In genomic region chr10:68109651-68110050, GRCm38 (mm10) we compare ENCODE assay signal across 21 mouse cellular contexts.
DNase-seq lines count a peak whose midpoint lies in the region; ATAC-seq and TF ChIP-seq lines count a peak whose summit lies in the region.
"Had no signal": no experiment of that assay in that cellular context is flagged by ENCODE, and none has a peak within 500 bp of the region (broad histone marks: within the 10 kb centered on the region; RNA-seq: fewer than 3 reads in every experiment).

No protein-coding gene starts in this region.

- H3K27me3 ChIP-seq in heart, adult 2 months (ENCODE audit: control insufficient read depth, insufficient read depth, low read length) = no peaks in the 10 kb centered on the region
- H3K27me3 ChIP-seq in liver, postnatal 0 days (ENCODE audit: insufficient read depth, low read length) = no peaks in the 10 kb centered on the region
- H3K27me3 ChIP-seq in liver, embryonic 12.5 days (replicated peaks) = no peaks in the 10 kb centered on the region
- H3K27me3 ChIP-seq in embryonic facial prominence, embryonic 13.5 days = no peaks in the 10 kb centered on the region
- H3K27me3 ChIP-seq: CH12.LX; hindbrain, embryonic 12.5 days; intestine, embryonic 15.5 days; Patski had no signal

- no peak overlapping the region for H3K4me3 ChIP-seq in heart, adult 2 months
- H3K4me3 ChIP-seq in liver, postnatal 0 days (ENCODE audit: low read depth, low read length) = no peak overlapping the region
- no peak overlapping the region for H3K4me3 ChIP-seq in liver, embryonic 12.5 days
- no peak overlapping the region for H3K4me3 ChIP-seq in embryonic facial prominence, embryonic 13.5 days
- H3K4me3 ChIP-seq in embryonic fibroblast, embryonic 13.5 days (ENCODE audit: insufficient read depth, low read length) = no peak overlapping the region
- H3K4me3 ChIP-seq: erythroblast, embryonic 14.5 days; forebrain, embryonic 10.5 days; hindbrain, embryonic 12.5 days; intestine, embryonic 15.5 days had no signal

- no peak for ATAC-seq in liver, postnatal 0 days
- no peak for ATAC-seq in liver, embryonic 12.5 days
- ATAC-seq in embryonic facial prominence, embryonic 13.5 days (ENCODE audit: insufficient number of reproducible peaks, insufficient read depth, low FRiP score, low TSS enrichment, low read depth) = no peak
- ATAC-seq: activated CD4-positive, CD25-positive, alpha-beta regulatory T cell, adult 4 months; forebrain, embryonic 14.5 days; intestine, embryonic 15.5 days; Patski had no signal

- H3K79me2 ChIP-seq in heart, adult 2 months (replicated peaks; ENCODE audit: control insufficient read depth, insufficient read depth, low read length) = no peaks in the 10 kb centered on the region

- H3K27ac ChIP-seq in heart, adult 2 months = peak overlapping the region; percentile 65
- H3K27ac ChIP-seq in liver, postnatal 0 days (ENCODE audit: low read depth) = 0 out of 2 replicates have a peak overlapping the region, but pooled peaks have one; percentile 16
- H3K27ac ChIP-seq in liver, embryonic 12.5 days = no peak overlapping the region
- peak overlapping the region; percentile 24; the same call in 1 of the 2 replicates for H3K27ac ChIP-seq in embryonic facial prominence, embryonic 13.5 days
- H3K27ac ChIP-seq in embryonic fibroblast, embryonic 13.5 days (ENCODE audit: insufficient read depth, low read length) = peak overlapping the region; percentile 37; the same call in 1 of the 2 replicates
- H3K27ac ChIP-seq: intestine, embryonic 15.5 days had no signal

- H3K4me1 ChIP-seq in heart, adult 2 months (ENCODE audit: control insufficient read depth, insufficient read depth, low read length) = peaks cover 26% of the 10 kb centered on the region
- peaks cover 11% of the 10 kb centered on the region for H3K4me1 ChIP-seq in liver, postnatal 0 days (ENCODE audit: insufficient read depth)
- H3K4me1 ChIP-seq in liver, embryonic 12.5 days = peaks cover 11% of the 10 kb centered on the region
- H3K4me1 ChIP-seq in embryonic facial prominence, embryonic 13.5 days = peaks cover 67% of the 10 kb centered on the region
- H3K4me1 ChIP-seq in embryonic fibroblast, embryonic 13.5 days (ENCODE audit: control insufficient read depth, insufficient read depth, low read length) = peaks cover 13% of the 10 kb centered on the region

- no peak overlapping the region for H3K9ac ChIP-seq in heart, adult 2 months (ENCODE audit: low read depth, low read length)
- no peak overlapping the region for H3K9ac ChIP-seq in liver, postnatal 0 days (replicated peaks)
- no peak overlapping the region for H3K9ac ChIP-seq in liver, embryonic 12.5 days
- H3K9ac ChIP-seq in embryonic facial prominence, embryonic 13.5 days = no peak overlapping the region
- H3K9ac ChIP-seq: hindbrain, embryonic 12.5 days; intestine, embryonic 15.5 days had no signal

- H3K9me3 ChIP-seq in liver, postnatal 0 days (ENCODE audit: low read length) = no peaks in the 10 kb centered on the region
- no peaks in the 10 kb centered on the region for H3K9me3 ChIP-seq in liver, embryonic 12.5 days (replicated peaks)
- no peaks in the 10 kb centered on the region for H3K9me3 ChIP-seq in embryonic facial prominence, embryonic 13.5 days
- H3K9me3 ChIP-seq: forebrain, embryonic 10.5 days; hindbrain, embryonic 12.5 days; intestine, embryonic 15.5 days had no signal

- H3K4me2 ChIP-seq in liver, postnatal 0 days (ENCODE audit: low read depth, low read length) = no peak overlapping the region
- H3K4me2 ChIP-seq in liver, embryonic 12.5 days = no peak overlapping the region
- no peak overlapping the region for H3K4me2 ChIP-seq in embryonic facial prominence, embryonic 13.5 days
- H3K4me2 ChIP-seq: hindbrain, embryonic 12.5 days; intestine, embryonic 15.5 days had no signal

- H3K36me3 ChIP-seq in heart, adult 2 months (ENCODE audit: control insufficient read depth, insufficient read depth, low read length) = peaks cover 49% of the 10 kb centered on the region
- peaks cover 17% of the 10 kb centered on the region for H3K36me3 ChIP-seq in liver, postnatal 0 days (replicated peaks; ENCODE audit: insufficient read depth, low read length)
- H3K36me3 ChIP-seq in liver, embryonic 12.5 days = 0 out of 2 replicates have a peak, but pooled peaks cover 2% of the 10 kb centered on the region
- H3K36me3 ChIP-seq in embryonic facial prominence, embryonic 13.5 days = peaks cover 13% of the 10 kb centered on the region
- H3K36me3 ChIP-seq: hindbrain, embryonic 12.5 days; intestine, embryonic 15.5 days had no signal

- WGBS in heart, adult 2 months = 96% methylated on average over 1 of the region's 1 CpGs
- WGBS in liver, postnatal 0 days (ENCODE audit: insufficient replicate concordance) = 87% methylated on average over 1 of the region's 1 CpGs
- WGBS in liver, embryonic 12.5 days (ENCODE audit: insufficient replicate concordance) = 73% methylated on average over 1 of the region's 1 CpGs
- 64% methylated on average over 1 of the region's 1 CpGs for WGBS in embryonic facial prominence, embryonic 13.5 days

- no peak for TF ChIP-seq POLR2A in heart, adult 2 months (IDR thresholded peaks at IDR 0.05; ENCODE audit: insufficient read depth, low read depth, low read length)
- no peak for TF ChIP-seq POLR2A in embryonic fibroblast, embryonic 13.5 days (IDR thresholded peaks at IDR 0.05; ENCODE audit: low read depth, low read length)

- intact Hi-C loops in heart, adult 2 months (cut with DNase I) = no loop called here
- intact Hi-C loops in heart, postnatal 14 days (cut with DNase I) = no loop called here

- no peak for DNase-seq in heart, adult 2 months
- DNase-seq in heart, postnatal 14 days = no peak
- no peak for DNase-seq in liver, postnatal 0 days
- DNase-seq in embryo, embryonic 9.5 days (ENCODE audit: extremely low spot score) = no peak
- DNase-seq: adrenal gland, adult 2 months; adrenal gland, postnatal 25 days; cerebellum, adult 18-20 months; cerebellum, adult 9-11 months; cerebellum, postnatal 36 days; kidney, adult 2 months had no signal

- TF ChIP-seq CTCF in heart, adult 2 months (IDR thresholded peaks at IDR 0.05) = no peak
- TF ChIP-seq CTCF in liver, postnatal 0 days (IDR thresholded peaks at IDR 0.05; ENCODE audit: low read depth) = no peak
- no peak for TF ChIP-seq CTCF in embryonic fibroblast, embryonic 13.5 days (IDR thresholded peaks at IDR 0.05; ENCODE audit: borderline replicate concordance, insufficient read depth, low read length)

- TF ChIP-seq EP300 in heart, adult 2 months (IDR thresholded peaks at IDR 0.05; ENCODE audit: insufficient read depth, low read depth, low read length) = no peak
- peak; percentile 61; the same call in 1 of the 2 replicates for TF ChIP-seq EP300 in liver, postnatal 0 days (IDR thresholded peaks at IDR 0.05; ENCODE audit: low read depth)
